8 mouse cellular contexts compared by ENCODE assay signal in genomic region chr15:84557189-84557921, GRCm38 (mm10). TPM values are rescaled to one million over a fixed set of nuclear protein-coding genes. Genes with fewer than 3 reads are reported as not detected.
DNase-seq lines count a peak whose midpoint lies in the region; ATAC-seq and TF ChIP-seq lines count a peak whose summit lies in the region.

Rtl6 (minus strand) TSS chr15:84557823.

- peak within 1 kb of the TSS; percentile 71 for H3K4me3 ChIP-seq in forebrain, embryonic 13.5 days
- peak within 1 kb of the TSS; percentile 55 for H3K4me3 ChIP-seq in heart, postnatal 0 days (ENCODE audit: low read depth, low read length)
- H3K4me3 ChIP-seq in liver, embryonic 12.5 days = peak within 1 kb of the TSS; percentile 66

- peak; percentile 95 for ATAC-seq in forebrain, embryonic 13.5 days
- ATAC-seq in heart, postnatal 0 days (ENCODE audit: insufficient read depth, low read depth) = peak; percentile 87
- ATAC-seq in liver, embryonic 12.5 days = peak; percentile 68

- peaks cover 48% of the 10 kb centered on the region for H3K4me1 ChIP-seq in forebrain, embryonic 13.5 days
- H3K4me1 ChIP-seq in heart, postnatal 0 days (ENCODE audit: control insufficient read depth, insufficient read depth) = no peaks in the 10 kb centered on the region
- peaks cover 9% of the 10 kb centered on the region for H3K4me1 ChIP-seq in liver, embryonic 12.5 days

- peak within 1 kb of the TSS; percentile 89 for H3K27ac ChIP-seq in forebrain, embryonic 13.5 days
- H3K27ac ChIP-seq in heart, postnatal 0 days (ENCODE audit: low read depth) = peak within 1 kb of the TSS; percentile 30; the same call in 1 of the 2 replicates
- no peak within 1 kb of the TSS for H3K27ac ChIP-seq in liver, embryonic 12.5 days

- 0 out of 2 replicates have a peak, but pooled peaks cover 6% of the 10 kb centered on the region for H3K27me3 ChIP-seq in forebrain, embryonic 13.5 days
- no peaks in the 10 kb centered on the region for H3K27me3 ChIP-seq in heart, postnatal 0 days (ENCODE audit: control insufficient read depth, insufficient read depth, low read length)
- peaks cover 8% of the 10 kb centered on the region; the same call in 1 of the 2 replicates for H3K27me3 ChIP-seq in liver, embryonic 12.5 days (replicated peaks)
- no peaks in the 10 kb centered on the region for H3K27me3 ChIP-seq in splenic B cell, adult 2 months (ENCODE audit: control insufficient read depth, insufficient read depth, low read length, poor library complexity, severe bottlenecking)

- H3K9ac ChIP-seq in forebrain, embryonic 13.5 days = peak within 1 kb of the TSS; percentile 86
- peak within 1 kb of the TSS; percentile 42 for H3K9ac ChIP-seq in heart, postnatal 0 days (replicated peaks; ENCODE audit: low read depth, low read length)
- H3K9ac ChIP-seq in liver, embryonic 12.5 days = peak within 1 kb of the TSS; percentile 57

- peaks cover 46% of the 10 kb centered on the region for H3K36me3 ChIP-seq in forebrain, embryonic 13.5 days (ENCODE audit: poor library complexity, severe bottlenecking)
- H3K36me3 ChIP-seq in heart, postnatal 0 days (replicated peaks; ENCODE audit: control insufficient read depth, insufficient read depth, low read length) = no peaks in the 10 kb centered on the region
- H3K36me3 ChIP-seq in liver, embryonic 12.5 days = 0 out of 2 replicates have a peak, but pooled peaks cover 5% of the 10 kb centered on the region
- no peaks in the 10 kb centered on the region for H3K36me3 ChIP-seq in splenic B cell, adult 2 months (ENCODE audit: control insufficient read depth, insufficient read depth, low read length, poor library complexity, severe bottlenecking)

- DNase-seq in B cell, adult 2 months = peak; percentile 83 to 87
- DNase-seq in c-Kit-positive CD71-positive TER-119-negative erythroid progenitor cells, embryonic 14.5 days (ENCODE audit: low read depth) = peak; percentile 51
- DNase-seq in heart, postnatal 0 days (ENCODE audit: low spot score) = peak; percentile 81
- peak; percentile 92 to 96 for DNase-seq in kidney, postnatal 25 days
- DNase-seq in natural killer cell, adult 2 months (ENCODE audit: low spot score in 2 of 2) = peak; percentile 67 to 74
- peak; percentile 83 for DNase-seq in splenic B cell, adult 2 months (ENCODE audit: low read depth, low spot score)

- 9% methylated on average over 59 of the region's 59 CpGs for WGBS in forebrain, embryonic 13.5 days
- WGBS in heart, postnatal 0 days = 10% methylated on average over 59 of the region's 59 CpGs
- 9% methylated on average over 59 of the region's 59 CpGs for WGBS in liver, embryonic 12.5 days (ENCODE audit: insufficient replicate concordance)

- peaks cover 7% of the 10 kb centered on the region; the same call in 1 of the 2 replicates for H3K9me3 ChIP-seq in forebrain, embryonic 13.5 days (replicated peaks)
- no peaks in the 10 kb centered on the region for H3K9me3 ChIP-seq in heart, postnatal 0 days (replicated peaks; ENCODE audit: control insufficient read depth, low read length)
- no peaks in the 10 kb centered on the region for H3K9me3 ChIP-seq in liver, embryonic 12.5 days (replicated peaks)

- H3K4me2 ChIP-seq in forebrain, embryonic 13.5 days = peak within 1 kb of the TSS; percentile 76
- peak within 1 kb of the TSS; percentile 76 for H3K4me2 ChIP-seq in heart, postnatal 0 days (ENCODE audit: low read depth, low read length)
- H3K4me2 ChIP-seq in liver, embryonic 12.5 days = peak within 1 kb of the TSS; percentile 83

- TF ChIP-seq CTCF in heart, postnatal 0 days (IDR thresholded peaks at IDR 0.05; ENCODE audit: low read depth) = no peak

- TF ChIP-seq EP300 in heart, postnatal 0 days (IDR thresholded peaks at IDR 0.05; ENCODE audit: low read depth) = no peak

RNA-seq across cellular contexts. Expression of gene Rtl6, which starts in this region (rescaled TPM):
- polyA plus RNA-seq in forebrain, embryonic 13.5 days (2015; fragmentation: Nextera tagmentation; extraction: Ambion mirVana) = 43.5 and 50.2 TPM in 2 replicates
- total RNA-seq in heart, postnatal 0 days (2014; rRNA removed; ENCODE audit: low replicate concordance) = 6.0 and 9.6 TPM in 2 replicates
- polyA plus RNA-seq in heart, postnatal 0 days (2015; fragmentation: Nextera tagmentation; extraction: Ambion mirVana) = 5.2 and 5.5 TPM in 2 replicates
- 2.1 and 2.6 TPM in 2 replicates for polyA plus RNA-seq in liver, embryonic 12.5 days (2016; fragmentation: Nextera tagmentation; extraction: Ambion mirVana)
